ENCODE assay signal across 9 mouse cellular contexts in the genomic region with DNA sequence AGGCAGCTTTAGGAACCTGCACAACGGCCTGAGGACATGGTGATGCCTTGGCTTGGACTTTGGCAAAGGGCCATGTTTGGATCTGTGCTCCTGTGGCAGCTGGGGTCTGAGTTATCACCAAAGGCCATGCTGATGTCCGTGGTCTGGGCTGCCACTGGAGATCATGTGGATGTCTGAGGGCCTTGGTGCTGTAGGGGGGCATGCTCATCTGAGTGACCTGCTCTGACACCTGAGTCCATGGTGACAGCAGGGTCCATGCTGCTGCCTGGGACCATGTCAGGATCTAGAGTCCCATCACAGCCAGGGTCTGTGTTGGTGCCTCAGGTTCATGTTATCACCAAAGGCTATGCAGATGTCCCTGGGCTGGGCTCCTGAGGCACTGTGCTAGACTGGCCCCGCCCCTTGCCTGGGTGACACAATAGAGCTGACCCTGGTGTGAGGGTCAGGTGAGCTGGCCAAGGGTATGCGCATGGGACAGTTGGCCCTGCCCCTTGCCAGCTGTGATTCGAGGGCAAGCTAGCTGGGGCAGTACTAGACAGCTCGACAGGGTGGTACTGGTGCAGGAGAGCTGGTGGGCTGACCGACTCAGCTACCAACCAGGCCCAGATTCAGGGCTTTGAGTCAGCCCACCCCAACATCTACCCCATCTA.
DNase-seq lines count a peak whose midpoint lies in the region; ATAC-seq and TF ChIP-seq lines count a peak whose summit lies in the region.
"Had no signal": no experiment of that assay in that cellular context is flagged by ENCODE, and none has a peak within 500 bp of the region (broad histone marks: within the 10 kb centered on the region; RNA-seq: fewer than 3 reads in every experiment).

No protein-coding gene starts in this region.

- no peaks in the 10 kb centered on the region for H3K36me3 ChIP-seq in heart, embryonic 16.5 days (ENCODE audit: control insufficient read depth, insufficient read depth)
- no peaks in the 10 kb centered on the region for H3K36me3 ChIP-seq in heart, embryonic 10.5 days
- no peaks in the 10 kb centered on the region for H3K36me3 ChIP-seq in midbrain, embryonic 12.5 days
- no peaks in the 10 kb centered on the region for H3K36me3 ChIP-seq in midbrain, embryonic 14.5 days (ENCODE audit: control insufficient read depth, insufficient read depth, low read length)
- H3K36me3 ChIP-seq in hindbrain, embryonic 15.5 days, result no peaks in the 10 kb centered on the region
- no peaks in the 10 kb centered on the region for H3K36me3 ChIP-seq in stomach, postnatal 0 days (ENCODE audit: control insufficient read depth, insufficient read depth, low read length)
- no peaks in the 10 kb centered on the region for H3K36me3 ChIP-seq in thymus, adult 2 months (ENCODE audit: control insufficient read depth, insufficient read depth, low read length)

- no peak for DNase-seq in heart, embryonic 10.5 days (ENCODE audit: low spot score)
- no peak for DNase-seq in midbrain, embryonic 14.5 days
- no peak for DNase-seq in stomach, postnatal 0 days (ENCODE audit: low spot score)
- no peak for DNase-seq in thymus, adult 2 months
- DNase-seq: gastrocnemius, postnatal 14 days; right cerebral cortex, postnatal 4 days had no signal

- no peak overlapping the region for H3K4me3 ChIP-seq in heart, embryonic 16.5 days (ENCODE audit: low read length)
- H3K4me3 ChIP-seq in heart, embryonic 10.5 days, result no peak overlapping the region
- no peak overlapping the region for H3K4me3 ChIP-seq in midbrain, embryonic 12.5 days
- no peak overlapping the region for H3K4me3 ChIP-seq in midbrain, embryonic 14.5 days (replicated peaks; ENCODE audit: low read depth, low read length)
- no peak overlapping the region for H3K4me3 ChIP-seq in hindbrain, embryonic 15.5 days
- H3K4me3 ChIP-seq in stomach, postnatal 0 days (ENCODE audit: low read depth, low read length), result no peak overlapping the region
- H3K4me3 ChIP-seq in thymus, adult 2 months (ENCODE audit: control insufficient read depth, insufficient read depth, low read length), result no peak overlapping the region

- no peak for TF ChIP-seq EP300 in stomach, postnatal 0 days (optimal IDR thresholded peaks at IDR 0.05)

- no peak for TF ChIP-seq CTCF in stomach, postnatal 0 days (IDR thresholded peaks at IDR 0.05; ENCODE audit: low read depth)
- no peak for TF ChIP-seq CTCF in thymus, adult 2 months (IDR thresholded peaks at IDR 0.05; ENCODE audit: borderline replicate concordance, control insufficient read depth, extremely low read depth, insufficient read depth, low read length, poor library complexity)

- no peak overlapping the region for H3K9ac ChIP-seq in heart, embryonic 16.5 days (ENCODE audit: low read length)
- no peak overlapping the region for H3K9ac ChIP-seq in midbrain, embryonic 12.5 days (replicated peaks)
- H3K9ac ChIP-seq in midbrain, embryonic 14.5 days (replicated peaks; ENCODE audit: low read length), result no peak overlapping the region
- no peak overlapping the region for H3K9ac ChIP-seq in hindbrain, embryonic 15.5 days
- no peak overlapping the region for H3K9ac ChIP-seq in stomach, postnatal 0 days (ENCODE audit: low read length)

- WGBS in heart, embryonic 16.5 days, result 81% methylated on average over 7 of the region's 7 CpGs
- WGBS in heart, embryonic 10.5 days, result 77% methylated on average over 7 of the region's 7 CpGs
- WGBS in midbrain, embryonic 12.5 days, result 77% methylated on average over 7 of the region's 7 CpGs
- WGBS in midbrain, embryonic 14.5 days, result 78% methylated on average over 7 of the region's 7 CpGs
- 82% methylated on average over 7 of the region's 7 CpGs for WGBS in hindbrain, embryonic 15.5 days
- 72% methylated on average over 7 of the region's 7 CpGs for WGBS in stomach, postnatal 0 days
- WGBS in thymus, adult 2 months, result 86% methylated on average over 7 of the region's 7 CpGs

- no peak overlapping the region for H3K27ac ChIP-seq in heart, embryonic 16.5 days (ENCODE audit: low read length)
- H3K27ac ChIP-seq in heart, embryonic 10.5 days, result no peak overlapping the region
- no peak overlapping the region for H3K27ac ChIP-seq in midbrain, embryonic 12.5 days (replicated peaks)
- H3K27ac ChIP-seq in midbrain, embryonic 14.5 days (replicated peaks; ENCODE audit: low read depth, low read length), result no peak overlapping the region
- H3K27ac ChIP-seq in hindbrain, embryonic 15.5 days (replicated peaks), result no peak overlapping the region
- no peak overlapping the region for H3K27ac ChIP-seq in stomach, postnatal 0 days (replicated peaks)
- H3K27ac ChIP-seq in thymus, adult 2 months (ENCODE audit: control insufficient read depth, insufficient read depth, low read length), result no peak overlapping the region

- H3K9me3 ChIP-seq in heart, embryonic 16.5 days (replicated peaks; ENCODE audit: control insufficient read depth, low read length), result no peaks in the 10 kb centered on the region
- no peaks in the 10 kb centered on the region for H3K9me3 ChIP-seq in heart, embryonic 10.5 days
- no peaks in the 10 kb centered on the region for H3K9me3 ChIP-seq in midbrain, embryonic 12.5 days
- no peaks in the 10 kb centered on the region for H3K9me3 ChIP-seq in midbrain, embryonic 14.5 days (ENCODE audit: control insufficient read depth, low read length)
- no peaks in the 10 kb centered on the region for H3K9me3 ChIP-seq in hindbrain, embryonic 15.5 days
- H3K9me3 ChIP-seq in stomach, postnatal 0 days (ENCODE audit: control insufficient read depth, low read length), result no peaks in the 10 kb centered on the region

- no peak for TF ChIP-seq POLR2A in thymus, adult 2 months (IDR thresholded peaks at IDR 0.05; ENCODE audit: control insufficient read depth, extremely low read depth, insufficient read depth, low read length, poor library complexity)

- no peaks in the 10 kb centered on the region for H3K4me1 ChIP-seq in heart, embryonic 16.5 days (ENCODE audit: control insufficient read depth, insufficient read depth, low read length)
- 0 out of 2 replicates have a peak, but pooled peaks cover 6% of the 10 kb centered on the region for H3K4me1 ChIP-seq in heart, embryonic 10.5 days
- H3K4me1 ChIP-seq in midbrain, embryonic 12.5 days, result no peaks in the 10 kb centered on the region
- H3K4me1 ChIP-seq in midbrain, embryonic 14.5 days (ENCODE audit: control insufficient read depth, insufficient read depth, low read length), result no peaks in the 10 kb centered on the region
- H3K4me1 ChIP-seq in hindbrain, embryonic 15.5 days (replicated peaks), result no peaks in the 10 kb centered on the region
- H3K4me1 ChIP-seq in stomach, postnatal 0 days (replicated peaks; ENCODE audit: control insufficient read depth, insufficient read depth), result no peaks in the 10 kb centered on the region
- no peaks in the 10 kb centered on the region for H3K4me1 ChIP-seq in thymus, adult 2 months (replicated peaks; ENCODE audit: control insufficient read depth, insufficient read depth, low read length)

- ATAC-seq in heart, embryonic 16.5 days (replicated peaks; ENCODE audit: extremely low read depth, insufficient read depth, low FRiP score), result 0 out of 2 replicates have a peak, but pooled peaks have one; percentile 28
- peak; percentile 19; the same call in 1 of the 2 replicates for ATAC-seq in midbrain, embryonic 12.5 days (ENCODE audit: low FRiP score, low read depth)
- ATAC-seq in midbrain, embryonic 14.5 days (ENCODE audit: low FRiP score, low TSS enrichment), result no peak; the same call in 1 of the 2 replicates
- peak; percentile 65; the same call in 1 of the 2 replicates for ATAC-seq in hindbrain, embryonic 15.5 days (ENCODE audit: low FRiP score, low read depth)
- 0 out of 2 replicates have a peak, but pooled peaks have one; percentile 24 for ATAC-seq in stomach, postnatal 0 days (ENCODE audit: low FRiP score, low TSS enrichment)

- H3K4me2 ChIP-seq in heart, embryonic 16.5 days (ENCODE audit: low read depth, low read length), result no peak overlapping the region
- H3K4me2 ChIP-seq in midbrain, embryonic 12.5 days (replicated peaks), result no peak overlapping the region
- no peak overlapping the region for H3K4me2 ChIP-seq in midbrain, embryonic 14.5 days (ENCODE audit: low read length)
- no peak overlapping the region for H3K4me2 ChIP-seq in hindbrain, embryonic 15.5 days
- no peak overlapping the region for H3K4me2 ChIP-seq in stomach, postnatal 0 days (replicated peaks; ENCODE audit: low read depth)

- H3K27me3 ChIP-seq in heart, embryonic 16.5 days (ENCODE audit: control insufficient read depth, insufficient read depth, low read length), result no peaks in the 10 kb centered on the region
- no peaks in the 10 kb centered on the region for H3K27me3 ChIP-seq in heart, embryonic 10.5 days (ENCODE audit: insufficient read depth, poor library complexity, severe bottlenecking)
- 0 out of 2 replicates have a peak, but pooled peaks cover 2% of the 10 kb centered on the region for H3K27me3 ChIP-seq in midbrain, embryonic 12.5 days
- no peaks in the 10 kb centered on the region for H3K27me3 ChIP-seq in midbrain, embryonic 14.5 days (ENCODE audit: control insufficient read depth, insufficient read depth, low read length)
- no peaks in the 10 kb centered on the region for H3K27me3 ChIP-seq in hindbrain, embryonic 15.5 days
- H3K27me3 ChIP-seq in stomach, postnatal 0 days (ENCODE audit: control insufficient read depth, insufficient read depth, low read length), result no peaks in the 10 kb centered on the region
- H3K27me3 ChIP-seq in thymus, adult 2 months (ENCODE audit: control insufficient read depth, insufficient read depth, low read length), result no peaks in the 10 kb centered on the region
